Mouse (Mus musculus) T-helper 17 cell (primary cell): ENCODE results near the gene Gabarapl1.

ENCODE experiments used
- in situ Hi-C, 2 experiments: fragments of 300-600 bp; cut with MboI, MseI; formaldehyde crosslinking; loops; 1 replicate in 1 of 2; 2 replicates in 1 of 2; pipeline ENCODE4 v1.15.1; 2025; ENCODE audit warnings: high pct_unique_total_duplicates in 2 of 2

Gabarapl1 gene

DNA sequence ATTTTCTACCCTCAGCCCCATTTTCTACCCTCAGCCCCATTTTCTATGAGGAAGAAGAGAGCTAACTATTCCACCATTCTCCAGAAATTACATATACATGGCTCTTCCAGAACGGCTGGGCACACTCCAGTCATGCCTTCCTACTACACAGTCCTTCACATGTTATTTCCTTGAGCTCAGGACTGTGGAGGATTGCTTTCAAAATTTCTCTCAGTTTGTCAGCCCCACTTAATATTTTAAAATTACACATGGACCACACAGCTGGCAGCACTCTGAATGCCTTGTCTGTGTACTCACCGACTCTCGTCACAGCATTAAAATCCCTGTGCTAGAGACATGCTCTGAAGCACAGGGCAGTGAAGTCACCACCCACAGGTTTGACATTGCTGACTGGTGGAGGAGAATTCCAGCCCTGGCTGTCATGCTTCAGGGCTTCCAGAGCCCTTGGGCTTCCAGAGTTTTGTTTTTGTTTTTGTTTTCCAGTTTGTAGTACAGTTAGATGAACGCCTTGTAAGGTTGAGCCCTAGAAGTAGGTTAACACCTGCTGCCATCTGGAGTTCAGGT lies 1.7 kb downstream of the Gabarapl1 start:
- in situ Hi-C loops = no loop called here

DNA sequence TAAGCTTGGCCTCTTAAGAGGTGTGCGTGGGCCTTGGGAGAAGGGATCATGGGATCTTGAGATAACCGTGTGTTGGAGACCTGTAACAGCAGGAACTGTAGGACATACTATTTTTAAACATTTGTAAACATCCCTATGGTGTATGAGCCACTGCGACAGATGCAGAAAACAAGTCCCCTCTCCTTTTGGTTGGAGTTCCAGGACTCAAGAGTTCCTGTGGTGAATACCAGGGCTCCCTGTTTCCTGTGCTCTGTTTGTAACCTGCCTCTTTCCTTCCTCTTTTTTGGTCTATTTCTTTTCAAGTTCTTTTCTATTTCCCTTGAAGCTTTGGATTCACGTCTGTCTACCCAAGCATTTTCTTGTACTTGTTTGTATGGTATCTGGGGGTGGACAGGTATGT lies 2.8 kb downstream of the Gabarapl1 start:
- in situ Hi-C loops = no loop called here

DNA sequence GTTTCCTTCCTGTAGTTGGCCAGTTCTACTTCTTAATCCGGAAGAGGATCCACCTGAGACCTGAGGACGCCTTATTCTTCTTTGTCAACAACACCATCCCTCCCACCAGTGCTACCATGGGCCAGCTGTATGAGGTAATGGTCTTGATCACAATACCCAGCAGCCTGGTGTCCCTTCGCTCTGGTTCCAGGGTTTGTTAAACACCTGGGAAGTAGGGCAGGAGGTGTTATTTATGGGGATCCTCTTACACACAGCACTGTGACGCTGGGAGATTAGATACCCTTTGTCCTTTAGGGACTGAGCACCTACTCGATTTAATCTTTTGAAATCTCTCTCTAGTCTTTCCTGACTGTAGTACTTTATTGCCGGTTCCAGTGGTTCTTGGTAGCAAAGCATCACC lies 5.6 kb downstream of the Gabarapl1 start:
- in situ Hi-C loops = no loop called here

DNA sequence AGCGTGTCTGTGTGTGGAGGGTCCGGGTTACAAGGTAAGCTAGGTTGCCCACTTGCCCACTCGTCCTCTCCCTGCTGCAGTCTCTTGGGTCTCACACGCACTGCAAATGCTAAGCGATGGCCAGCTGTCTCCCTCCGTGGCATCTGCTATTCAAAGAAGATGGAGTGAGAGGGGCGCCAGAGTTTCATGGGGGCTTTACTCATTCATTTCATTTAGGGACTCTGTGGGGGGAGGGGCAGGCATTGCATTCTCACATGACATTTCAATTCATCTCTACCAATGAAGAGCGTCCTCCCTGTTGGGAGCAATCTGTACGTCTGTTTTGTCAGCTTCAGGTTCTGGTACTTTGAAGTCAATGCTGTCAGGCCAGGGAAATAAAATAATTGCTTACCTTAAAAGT lies 9.0 kb downstream of the Gabarapl1 start:
- in situ Hi-C loops = no loop called here

DNA sequence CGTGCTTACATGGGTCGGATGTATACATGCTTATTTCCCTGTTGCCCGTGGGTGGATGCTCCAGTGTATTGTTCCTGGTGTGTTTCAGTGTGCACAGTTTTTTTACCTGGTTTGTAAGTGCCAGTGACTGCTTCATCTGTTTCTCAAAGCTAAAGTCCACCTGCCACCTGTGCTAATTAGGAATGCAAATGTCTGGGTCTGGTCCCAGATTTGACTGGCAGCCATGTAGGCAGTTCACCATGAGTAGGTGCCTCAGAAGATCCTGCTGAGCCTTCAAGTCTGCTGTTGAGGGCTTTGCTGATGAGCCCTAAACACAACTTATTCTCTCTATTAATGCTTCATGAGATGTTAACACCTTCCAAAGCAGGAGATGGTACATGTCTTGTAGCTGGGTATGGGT lies 9.6 kb downstream of the Gabarapl1 start:
- in situ Hi-C loops = no loop called here

DNA sequence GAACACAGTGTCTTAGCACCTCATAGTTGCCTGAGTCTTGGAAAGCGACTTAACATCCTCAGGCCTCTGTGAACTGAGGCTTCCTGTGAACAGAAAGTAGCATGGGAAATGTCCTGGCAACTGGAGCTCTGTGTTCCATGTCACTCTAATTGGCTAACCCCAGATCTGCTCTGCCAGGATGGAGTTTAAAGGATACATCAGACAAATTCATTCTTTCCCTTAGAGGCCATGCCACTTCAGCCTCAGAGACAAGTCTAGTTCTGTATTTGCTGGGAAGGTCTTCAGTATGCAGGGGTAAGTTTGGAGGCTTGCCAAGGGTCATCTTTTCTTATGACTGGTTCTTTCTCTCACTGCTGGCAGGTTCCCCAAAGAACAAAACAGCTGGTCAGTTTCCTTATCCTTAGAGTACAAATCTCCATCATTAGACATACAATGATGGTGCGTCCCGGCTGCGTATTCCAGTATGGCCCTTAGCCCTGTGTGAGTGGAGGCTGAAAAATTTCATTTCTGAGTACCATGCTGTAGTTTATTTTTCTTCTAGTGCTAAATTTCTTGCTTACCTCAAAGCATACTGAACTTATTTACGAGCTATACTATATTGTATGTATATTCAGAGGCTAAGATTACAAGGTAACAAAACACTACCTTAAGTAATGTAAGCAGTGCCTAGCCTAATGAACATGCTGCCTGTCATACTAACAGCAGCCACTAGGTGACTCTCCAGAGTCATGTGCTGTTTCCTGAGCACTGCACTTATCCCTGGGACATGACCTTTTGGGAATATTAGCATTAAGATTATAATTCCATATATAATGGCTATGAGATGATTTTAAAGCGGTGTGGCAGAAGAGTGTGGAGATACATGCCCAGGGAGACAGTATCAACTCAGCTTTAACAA lies 11.0 kb downstream of the Gabarapl1 start:
- in situ Hi-C loops = no loop called here

DNA sequence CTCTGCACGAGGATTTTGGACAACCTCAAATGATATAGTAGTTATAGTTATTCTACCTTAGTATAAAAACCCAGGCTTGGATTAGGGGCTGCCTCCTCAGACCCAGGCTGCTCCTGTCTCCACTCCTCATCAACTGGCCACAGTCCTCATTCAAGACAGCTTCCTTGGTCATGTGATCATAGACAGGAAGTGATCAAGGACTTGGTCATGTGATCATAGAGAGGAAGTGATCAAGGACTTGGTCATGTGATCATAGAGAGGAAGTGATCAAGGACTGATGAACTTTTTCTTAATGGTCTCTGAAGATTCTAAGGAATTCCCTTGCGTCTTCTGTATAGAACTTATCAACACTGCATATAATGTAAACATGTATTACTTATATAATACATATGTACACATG lies 14.3 kb downstream of the Gabarapl1 start:
- in situ Hi-C loops = no loop called here

DNA sequence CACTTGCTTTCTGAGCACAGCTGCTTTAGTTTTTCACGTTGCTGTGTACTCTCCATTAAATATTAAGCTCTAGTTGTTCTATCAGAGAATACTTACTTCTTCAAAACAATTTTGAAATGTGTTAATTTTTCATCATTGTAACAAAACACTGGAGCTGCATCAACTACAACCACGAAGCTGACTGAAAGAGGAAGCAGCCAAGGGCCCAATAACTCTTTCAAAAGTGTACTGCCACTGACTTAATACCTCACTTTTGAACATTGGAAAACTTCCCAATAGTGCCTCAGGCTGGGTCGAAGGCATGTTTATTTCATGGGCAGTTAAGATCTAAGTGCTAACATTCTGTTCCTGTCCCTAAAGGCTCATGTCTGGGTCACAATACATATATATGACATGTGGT lies 15.0 kb downstream of the Gabarapl1 start:
- in situ Hi-C loops = no loop called here

DNA sequence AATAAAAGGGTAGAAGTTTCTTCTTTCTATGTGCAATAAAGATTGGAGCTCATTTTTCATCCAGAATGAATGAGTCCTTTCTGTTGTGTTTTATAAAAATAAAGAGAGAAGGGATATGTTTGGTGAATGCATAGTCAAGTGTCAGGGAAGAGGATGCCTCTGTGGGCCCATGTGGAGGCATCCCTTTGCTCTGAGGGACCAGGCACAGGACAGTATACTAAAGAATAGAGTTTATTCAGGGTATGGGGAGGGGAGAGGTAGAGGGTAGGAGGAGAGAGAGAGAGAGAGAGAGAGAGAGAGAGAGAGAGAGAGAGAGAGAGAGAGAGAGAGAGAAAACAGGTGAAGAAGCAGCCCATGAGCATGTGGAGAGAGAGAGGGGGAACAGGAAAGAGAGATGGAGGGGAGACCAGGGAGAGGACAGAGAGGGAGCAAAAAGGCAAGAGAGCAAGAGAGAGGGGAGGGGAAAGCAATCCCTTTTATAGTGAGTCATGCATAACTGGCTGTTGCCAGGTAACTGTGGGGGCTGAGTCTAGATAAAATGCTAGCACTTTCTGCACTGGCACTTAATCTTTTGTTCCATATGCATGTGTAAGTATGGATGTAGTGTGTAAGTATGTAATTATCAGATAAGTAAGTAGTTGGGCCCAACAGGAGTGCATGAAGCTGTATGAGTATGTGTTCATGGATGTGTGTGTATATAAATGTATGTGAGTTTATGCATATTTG lies 24.5 kb downstream of the Gabarapl1 start:
- in situ Hi-C loops = loop anchor here in 1 of 2 experiments (5.0 to 25.0 kb wide), 2 partner anchors 165 to 1730 kb away; partner anchors contain the start of gene Magohb

DNA sequence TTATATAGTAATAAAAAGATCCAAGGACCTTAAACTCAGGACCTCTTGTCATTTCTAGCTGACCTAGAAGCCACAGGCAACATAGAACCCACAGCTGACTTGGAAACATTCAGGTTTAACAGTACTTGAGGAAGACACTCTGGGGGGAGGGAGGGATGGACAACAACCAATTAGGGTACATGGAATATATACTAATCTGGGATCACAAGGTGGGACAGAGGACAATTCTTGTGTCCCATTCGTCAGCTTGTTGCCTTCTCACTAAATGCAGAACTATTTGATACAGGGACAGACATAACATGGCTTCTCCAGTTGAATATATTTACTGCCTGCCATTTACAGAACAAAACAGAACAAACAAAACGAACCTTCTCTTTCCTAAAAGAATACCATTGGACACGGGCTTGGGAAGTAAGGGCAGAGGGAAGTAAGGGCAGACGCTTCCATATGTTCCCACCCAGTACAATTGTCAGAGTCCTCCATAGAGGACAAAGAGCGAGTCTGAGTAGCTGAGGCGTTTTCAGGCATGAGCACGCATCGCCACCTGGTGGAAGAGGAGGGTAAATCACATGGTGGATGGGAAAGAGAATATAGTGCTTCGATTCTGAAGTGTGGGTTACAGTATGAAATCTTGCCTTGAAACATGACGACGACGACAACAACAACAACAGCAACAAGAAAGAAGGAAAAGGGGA lies 26.1 kb downstream of the Gabarapl1 start:
- in situ Hi-C loops = loop anchor here in 1 of 2 experiments (5.0 to 25.0 kb wide), 2 partner anchors 167 to 1728 kb away; partner anchors contain the start of gene Magohb

DNA sequence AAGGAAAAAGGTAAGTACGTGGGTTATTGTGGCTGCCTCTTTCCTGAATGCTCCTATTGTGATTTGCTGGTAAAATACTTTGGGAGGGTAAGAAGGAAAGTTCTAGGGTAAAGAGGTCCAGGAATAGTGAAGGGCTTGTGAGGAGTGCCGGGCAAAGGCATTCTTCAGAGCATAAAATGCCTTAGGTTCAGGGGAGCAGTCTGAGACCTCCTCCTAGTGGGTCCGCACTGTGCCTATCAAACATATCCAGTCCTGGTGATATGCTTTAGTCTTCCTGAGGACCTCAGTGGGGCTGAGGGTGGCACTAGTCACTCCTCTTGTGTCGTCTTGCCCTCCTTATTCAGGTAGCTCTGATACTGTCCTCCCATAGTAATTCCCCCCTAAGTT lies 26.7 kb downstream of the Gabarapl1 start:
- in situ Hi-C loops = loop anchor here (5.0 to 25.0 kb wide), 2 partner anchors 167 to 1728 kb away; partner anchors contain the start of gene Magohb (in 1 of the 2)

DNA sequence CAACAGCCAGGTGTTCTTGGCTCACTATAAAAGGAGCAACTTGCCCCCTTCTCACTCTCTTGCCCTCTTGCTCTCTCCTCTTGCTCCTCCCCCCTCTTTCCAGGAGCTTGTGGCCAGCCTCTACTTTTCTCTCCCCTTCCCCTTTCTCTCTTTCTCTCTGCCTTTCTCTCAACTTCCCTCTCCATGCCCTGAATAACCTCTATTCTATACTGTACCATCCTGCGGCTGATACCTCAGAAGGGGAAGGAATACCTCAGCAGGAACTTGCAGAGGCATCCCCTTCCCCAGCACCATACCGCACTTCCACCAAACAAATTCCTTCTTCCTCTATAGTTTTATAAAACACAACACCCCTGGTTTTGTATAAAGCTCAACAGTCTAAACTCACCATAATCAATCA lies 32.3 kb downstream of the Gabarapl1 start:
- in situ Hi-C loops = loop anchor here in 1 of 2 experiments (25.0 kb wide), 1 partner anchor 1722 kb away; the partner anchor contains the start of gene Magohb

DNA sequence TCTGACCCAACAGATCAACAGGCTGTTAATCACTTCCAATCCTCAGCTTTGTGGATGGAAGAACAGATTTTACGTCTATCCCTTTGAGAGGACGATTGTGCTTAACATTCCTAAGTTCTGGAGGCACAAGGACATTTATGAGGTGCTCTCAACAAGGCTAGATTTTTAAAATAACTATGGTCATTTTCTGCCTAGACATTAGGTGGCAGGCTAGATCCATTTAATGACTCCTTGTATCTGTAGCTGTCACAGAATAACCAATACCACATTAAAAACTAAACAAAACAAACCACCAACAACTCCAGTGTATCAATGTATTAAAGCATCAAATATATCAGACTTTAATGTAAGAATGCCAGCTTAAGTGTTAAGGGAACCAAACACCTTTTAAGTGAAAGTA lies 42.4 kb downstream of the Gabarapl1 start:
- in situ Hi-C loops = loop anchor here in 1 of 2 experiments (5.0 kb wide), 1 partner anchor 107 kb away; no protein-coding TSS in a partner anchor

DNA sequence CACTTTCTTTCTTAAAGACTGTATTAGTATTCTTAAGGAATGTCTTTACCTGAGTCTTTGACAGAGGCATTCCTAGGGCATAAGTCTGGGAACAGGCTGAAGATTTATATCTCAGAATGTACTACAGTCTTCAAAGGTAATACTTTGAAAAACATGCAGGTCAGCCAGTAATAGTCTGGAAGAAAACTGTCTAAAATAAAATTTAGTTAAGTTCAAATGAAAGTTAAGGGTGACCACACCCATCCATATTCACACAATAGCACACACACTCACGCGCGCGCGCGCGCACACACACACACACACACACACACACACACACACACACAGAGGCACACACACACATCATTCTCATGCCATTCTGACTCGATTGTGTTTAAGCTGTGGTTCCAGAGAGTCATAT lies 44.6 kb downstream of the Gabarapl1 start, which contains the start of gene Klre1:
Gene Klre1, plus strand, starts transcription at position 301 of the 400 bp plus-strand sequence.
- in situ Hi-C loops = loop anchor here in 1 of 2 experiments (5.0 kb wide), 1 partner anchor 105 kb away; no protein-coding TSS in a partner anchor

DNA sequence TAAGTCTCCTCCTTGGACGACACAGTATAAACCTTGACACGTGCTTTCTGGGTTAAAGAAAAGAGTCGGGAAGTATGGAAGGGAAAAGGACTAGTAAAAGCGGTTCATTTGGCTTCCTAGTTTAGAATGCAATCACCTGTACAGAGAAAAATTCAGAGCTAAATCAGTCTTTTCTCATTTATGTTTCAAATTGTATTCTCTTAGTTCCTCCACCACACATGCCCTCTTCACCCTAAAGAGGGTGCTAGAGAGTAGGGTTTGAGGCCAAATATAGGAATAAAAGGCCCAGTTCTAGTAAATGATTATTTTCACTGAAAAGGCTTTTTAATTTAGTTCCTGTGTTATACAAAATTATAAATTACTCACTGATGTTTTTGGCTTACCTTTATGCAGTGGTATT lies 48.3 kb downstream of the Gabarapl1 start:
- in situ Hi-C loops = loop anchor here (10.0 kb wide), 2 partner anchors 64 to 244 kb away; partner anchors contain the start of gene Klrc3 (in 1 of the 2)

DNA sequence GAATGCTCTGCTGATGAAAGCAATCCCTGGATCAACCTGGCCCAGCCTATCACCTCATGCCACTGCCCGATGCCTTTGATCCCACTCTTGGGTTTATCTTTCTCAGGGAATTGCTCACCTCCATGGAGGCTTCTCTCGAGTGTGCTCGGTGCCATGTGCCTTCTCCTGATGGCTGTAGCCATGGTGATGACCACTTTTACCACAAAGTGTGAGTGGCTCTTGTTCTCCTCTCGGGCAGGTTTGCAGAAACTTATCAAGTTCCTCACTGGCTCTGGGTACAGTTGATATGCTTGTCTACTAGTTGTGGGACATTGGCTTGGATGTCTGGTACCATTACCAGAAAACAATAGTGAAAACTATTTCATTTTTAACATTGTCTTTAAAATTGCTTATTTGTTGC lies 48.9 kb downstream of the Gabarapl1 start:
- in situ Hi-C loops = loop anchor here (10.0 kb wide), 2 partner anchors 63 to 243 kb away; partner anchors contain the start of gene Klrc3 (in 1 of the 2)

DNA sequence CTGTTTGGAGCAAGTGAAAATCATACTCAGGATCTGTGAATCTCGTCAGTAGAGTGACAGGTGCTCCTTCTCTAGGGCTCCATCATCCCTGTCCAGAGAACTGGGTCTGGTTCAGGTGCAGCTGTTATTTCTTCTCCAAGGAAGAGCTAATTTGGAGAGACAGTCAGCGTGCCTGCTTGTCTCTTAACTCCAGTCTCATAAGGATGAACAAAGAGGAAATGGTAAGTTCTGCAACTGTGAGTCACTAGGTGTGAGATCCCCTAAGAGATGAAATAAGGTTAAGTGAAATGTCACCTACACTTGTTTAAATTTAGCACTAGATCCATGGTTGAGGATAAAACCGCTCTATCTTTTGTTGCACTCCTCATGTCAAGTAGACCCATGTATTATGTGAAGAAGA lies 50.1 kb downstream of the Gabarapl1 start:
- in situ Hi-C loops = loop anchor here (10.0 kb wide), 2 partner anchors 62 to 242 kb away; partner anchors contain the start of gene Klrc3 (in 1 of the 2)

DNA sequence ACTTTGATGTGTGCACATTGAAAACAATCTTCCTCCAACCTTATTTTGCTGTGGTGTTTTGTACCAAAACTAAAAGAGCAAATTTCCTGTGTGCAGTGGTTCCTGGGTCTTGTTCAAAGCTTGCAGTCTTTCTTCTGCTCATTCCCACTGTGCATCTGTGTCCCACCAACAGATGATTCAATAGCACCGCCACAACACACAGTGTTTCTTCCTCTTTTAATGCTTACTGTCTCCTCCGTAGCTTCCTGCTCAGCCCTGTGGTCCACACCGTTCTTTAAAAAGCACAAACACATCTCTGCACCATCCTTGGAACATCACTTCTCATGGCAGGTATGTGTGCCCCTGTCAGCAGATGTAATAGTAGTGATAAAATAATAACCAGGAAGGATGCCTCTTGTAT lies 58.5 kb downstream of the Gabarapl1 start, which contains the start of gene Klrd1:
Gene Klrd1, plus strand, starts transcription at position 275 of the 400 bp plus-strand sequence.
- in situ Hi-C loops = no loop called here
